Mouse (Mus musculus): Measurements from ENCODE around the gene Tmem150c. TPM values are rescaled to one million over a fixed set of nuclear protein-coding genes. Genes with fewer than 3 reads are reported as not detected.

Gene Tmem150c
- polyA plus RNA-seq, 1 experiment from 2014 or later = 4.9 TPM

DNA sequence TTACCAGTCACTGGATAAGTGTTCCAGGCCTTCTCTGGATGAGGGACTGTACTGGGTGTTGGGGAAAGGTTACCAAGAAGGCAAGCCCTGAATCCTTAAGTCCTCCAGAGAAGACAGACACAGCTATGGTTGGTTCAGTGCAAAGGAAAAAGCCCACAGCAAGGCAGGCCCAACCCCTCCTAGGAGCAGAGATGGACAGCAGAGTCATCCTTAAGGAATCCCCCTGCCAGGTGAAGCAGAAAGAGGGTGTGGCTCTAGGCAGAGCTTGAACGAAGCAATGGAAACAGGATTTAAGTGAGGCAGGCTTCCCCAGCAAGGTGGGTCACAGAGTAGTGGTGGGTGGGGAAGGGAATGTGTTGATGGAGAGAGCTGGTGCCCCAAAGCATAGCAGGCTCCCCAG, 35.1 kb downstream of the Tmem150c start:
- Histone ChIP-seq H3K36me3 (ENCODE audit: control insufficient read depth, insufficient read depth, low read length) (no peaks in the 10 kb centered on the region), H3K4me1 (ENCODE audit: control insufficient read depth, insufficient read depth, low read length) (no peaks in the 10 kb centered on the region), H3K4me2 (replicated peaks; ENCODE audit: low read depth, low read length) (no peak overlapping the region), H3K27ac (ENCODE audit: low read length) (no peak overlapping the region), H3K9ac (replicated peaks; ENCODE audit: low read depth, low read length) (no peak overlapping the region), H3K9me3 (ENCODE audit: control insufficient read depth, low read depth, low read length) (no peaks in the 10 kb centered on the region), H3K4me3 (ENCODE audit: low read depth, low read length) (no peak overlapping the region), H3K27me3 (ENCODE audit: control insufficient read depth, insufficient read depth, low read length) (no peaks in the 10 kb centered on the region)
- WGBS = 51% methylated on average over 1 of the region's 1 CpGs
- no peak for ATAC-seq (ENCODE audit: insufficient number of reproducible peaks, insufficient read depth, low FRiP score, low read depth)

DNA sequence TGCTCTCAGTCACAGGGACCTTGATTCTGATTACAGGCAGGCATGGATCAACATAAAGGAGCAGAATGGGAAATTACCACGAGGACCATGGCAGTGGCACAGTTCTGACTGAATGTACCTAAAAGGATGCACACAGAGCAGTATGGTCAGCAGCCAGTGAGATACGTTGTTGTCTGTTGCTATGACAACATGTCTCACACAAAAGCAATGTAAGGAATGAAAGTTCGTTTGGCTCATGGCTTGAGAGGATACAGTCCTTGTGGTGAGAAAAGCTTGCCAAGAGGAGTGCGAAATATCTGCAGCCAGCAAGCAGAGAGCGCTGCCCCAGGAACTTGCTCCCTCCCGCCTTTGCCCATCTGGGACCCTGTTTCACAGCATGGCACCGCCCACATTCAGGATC, 36.3 kb downstream of the Tmem150c start:
- H3K4me1 ChIP-seq (ENCODE audit: control insufficient read depth, insufficient read depth, low read length) = no peaks in the 10 kb centered on the region
- WGBS = 56% methylated on average over 7 of the region's 7 CpGs
- no peaks in the 10 kb centered on the region for H3K27me3 ChIP-seq (ENCODE audit: control insufficient read depth, insufficient read depth, low read length)
- no peak overlapping the region for H3K9ac ChIP-seq (replicated peaks; ENCODE audit: low read depth, low read length)
- H3K36me3 ChIP-seq (ENCODE audit: control insufficient read depth, insufficient read depth, low read length) = no peaks in the 10 kb centered on the region
- H3K27ac ChIP-seq (ENCODE audit: low read length) = no peak overlapping the region
- H3K4me3 ChIP-seq (ENCODE audit: low read depth, low read length) = no peak overlapping the region
- no peak for ATAC-seq (ENCODE audit: insufficient number of reproducible peaks, insufficient read depth, low FRiP score, low read depth)
- no peaks in the 10 kb centered on the region for H3K9me3 ChIP-seq (ENCODE audit: control insufficient read depth, low read depth, low read length)
- H3K4me2 ChIP-seq (replicated peaks; ENCODE audit: low read depth, low read length) = no peak overlapping the region

DNA sequence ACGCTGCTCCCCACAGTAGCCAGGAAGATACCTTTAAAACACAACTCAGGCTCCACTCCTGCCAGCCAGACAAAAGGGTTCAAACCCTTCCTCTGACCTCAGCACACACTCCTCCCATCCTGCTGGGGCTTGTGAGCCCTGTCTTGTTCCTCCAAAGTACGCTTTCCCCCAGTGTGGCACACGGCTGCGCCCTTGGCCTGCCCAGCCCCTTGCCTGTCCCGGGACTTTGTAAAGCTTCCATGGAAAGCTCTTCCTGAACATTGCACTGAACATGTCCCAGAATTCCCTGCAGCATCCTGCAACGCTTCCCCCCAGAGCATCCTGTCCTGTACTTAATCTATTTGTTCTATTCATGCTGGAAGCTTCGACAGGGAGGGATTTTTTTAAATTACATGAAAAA, 38.4 kb downstream of the Tmem150c start:
- ATAC-seq (ENCODE audit: insufficient number of reproducible peaks, insufficient read depth, low FRiP score, low read depth) = no peak
- H3K9me3 ChIP-seq (ENCODE audit: control insufficient read depth, low read depth, low read length) = no peaks in the 10 kb centered on the region
- H3K4me1 ChIP-seq (ENCODE audit: control insufficient read depth, insufficient read depth, low read length) = no peaks in the 10 kb centered on the region
- no peak overlapping the region for H3K9ac ChIP-seq (replicated peaks; ENCODE audit: low read depth, low read length)
- H3K4me2 ChIP-seq (replicated peaks; ENCODE audit: low read depth, low read length) = peak overlapping the region; percentile 30; the same call in 1 of the 2 replicates
- WGBS = 50% methylated on average over 7 of the region's 7 CpGs
- no peaks in the 10 kb centered on the region for H3K27me3 ChIP-seq (ENCODE audit: control insufficient read depth, insufficient read depth, low read length)
- no peak overlapping the region for H3K4me3 ChIP-seq (ENCODE audit: low read depth, low read length)
- H3K36me3 ChIP-seq (ENCODE audit: control insufficient read depth, insufficient read depth, low read length) = no peaks in the 10 kb centered on the region
- H3K27ac ChIP-seq (ENCODE audit: low read length) = no peak overlapping the region

DNA sequence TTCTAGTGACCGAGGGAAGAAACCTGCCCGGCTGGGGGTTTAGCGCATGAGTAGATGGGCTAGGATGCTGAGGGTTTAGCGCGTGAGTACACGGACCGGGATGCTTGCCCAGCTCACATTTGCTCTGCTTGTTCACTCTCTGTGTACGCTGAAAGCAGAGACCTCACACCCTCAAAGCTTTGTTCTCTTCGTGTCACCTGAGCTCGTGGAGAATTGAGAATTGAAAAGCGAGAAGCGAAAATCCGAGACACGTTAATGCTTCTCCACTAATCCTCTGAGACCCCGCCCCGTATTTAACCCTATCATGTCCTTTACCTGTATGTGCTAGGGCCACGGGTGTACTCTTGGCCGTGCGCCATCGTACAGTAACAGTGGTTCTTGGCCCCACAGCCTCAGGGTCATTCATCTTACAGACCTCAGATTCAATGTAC, 38.9 kb downstream of the Tmem150c start:
- no peaks in the 10 kb centered on the region for H3K9me3 ChIP-seq (ENCODE audit: control insufficient read depth, low read depth, low read length)
- peak overlapping the region; percentile 30 for H3K4me2 ChIP-seq (replicated peaks; ENCODE audit: low read depth, low read length)

DNA sequence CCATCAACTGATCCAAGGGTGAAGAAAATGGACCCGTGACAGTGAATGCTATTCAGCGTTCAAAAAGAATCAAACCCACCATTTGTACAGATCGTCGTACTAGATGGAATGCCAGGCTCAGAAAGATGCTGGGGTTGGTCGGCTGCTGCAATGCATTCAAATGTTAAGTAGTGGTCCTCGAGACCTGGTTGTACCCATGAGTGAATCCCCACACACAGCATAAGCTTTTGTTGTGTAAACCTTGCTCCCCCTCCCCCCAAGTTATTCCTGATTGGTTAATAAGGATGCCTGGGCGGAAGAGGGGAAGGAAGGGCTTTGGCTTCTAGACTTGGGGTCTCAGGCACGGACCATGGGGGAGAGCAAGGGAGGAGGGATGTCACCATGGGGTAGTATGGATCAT, 40.3 kb downstream of the Tmem150c start:
- no peak overlapping the region for H3K27ac ChIP-seq (ENCODE audit: low read length)
- H3K27me3 ChIP-seq (ENCODE audit: control insufficient read depth, insufficient read depth, low read length) = no peaks in the 10 kb centered on the region
- no peaks in the 10 kb centered on the region for H3K9me3 ChIP-seq (ENCODE audit: control insufficient read depth, low read depth, low read length)
- no peak overlapping the region for H3K4me2 ChIP-seq (replicated peaks; ENCODE audit: low read depth, low read length)
- H3K4me1 ChIP-seq (ENCODE audit: control insufficient read depth, insufficient read depth, low read length) = no peaks in the 10 kb centered on the region
- 66% methylated on average over 8 of the region's 8 CpGs for WGBS
- no peak overlapping the region for H3K4me3 ChIP-seq (ENCODE audit: low read depth, low read length)
- ATAC-seq (ENCODE audit: insufficient number of reproducible peaks, insufficient read depth, low FRiP score, low read depth) = no peak
- no peaks in the 10 kb centered on the region for H3K36me3 ChIP-seq (ENCODE audit: control insufficient read depth, insufficient read depth, low read length)
- no peak overlapping the region for H3K9ac ChIP-seq (replicated peaks; ENCODE audit: low read depth, low read length)

More for the DNA sequence above, 38.9 kb downstream of the Tmem150c start:
- Histone ChIP-seq H3K36me3 (ENCODE audit: control insufficient read depth, insufficient read depth, low read length) (no peaks in the 10 kb centered on the region), H3K27ac (ENCODE audit: low read length) (no peak overlapping the region), H3K4me3 (ENCODE audit: low read depth, low read length) (no peak overlapping the region), H3K27me3 (ENCODE audit: control insufficient read depth, insufficient read depth, low read length) (no peaks in the 10 kb centered on the region), H3K9ac (replicated peaks; ENCODE audit: low read depth, low read length) (no peak overlapping the region), H3K4me1 (ENCODE audit: control insufficient read depth, insufficient read depth, low read length) (no peaks in the 10 kb centered on the region)
- no peak for ATAC-seq (ENCODE audit: insufficient number of reproducible peaks, insufficient read depth, low FRiP score, low read depth)
- WGBS = 4% methylated on average over 20 of the region's 20 CpGs

DNA sequence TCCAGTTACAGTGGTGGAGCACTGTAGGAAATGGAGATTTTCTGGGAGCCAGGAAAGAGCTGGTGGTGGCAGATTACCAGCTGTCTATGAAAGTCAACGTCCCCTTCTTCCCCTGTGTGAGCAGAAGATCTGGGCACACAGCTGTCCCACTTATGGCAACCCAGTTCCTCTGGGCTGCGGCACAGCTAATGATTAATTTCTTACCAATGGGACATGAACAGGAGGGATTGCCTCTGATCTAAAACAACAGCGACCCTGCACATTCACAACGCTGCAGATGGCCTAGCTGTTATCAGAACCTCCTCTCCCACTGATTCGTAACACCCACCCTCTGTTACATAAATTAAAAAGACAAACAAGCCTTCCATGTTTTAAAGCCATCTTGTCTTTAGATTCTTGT, 46.2 kb downstream of the Tmem150c start:
- Histone ChIP-seq H3K27me3 (ENCODE audit: control insufficient read depth, insufficient read depth, low read length) (no peaks in the 10 kb centered on the region), H3K9me3 (ENCODE audit: control insufficient read depth, low read depth, low read length) (no peaks in the 10 kb centered on the region), H3K4me2 (replicated peaks; ENCODE audit: low read depth, low read length) (no peak overlapping the region), H3K36me3 (ENCODE audit: control insufficient read depth, insufficient read depth, low read length) (no peaks in the 10 kb centered on the region), H3K4me3 (ENCODE audit: low read depth, low read length) (no peak overlapping the region), H3K27ac (ENCODE audit: low read length) (no peak overlapping the region), H3K4me1 (ENCODE audit: control insufficient read depth, insufficient read depth, low read length) (no peaks in the 10 kb centered on the region), H3K9ac (replicated peaks; ENCODE audit: low read depth, low read length) (no peak overlapping the region)
- 48% methylated on average over 5 of the region's 5 CpGs for WGBS
- ATAC-seq (ENCODE audit: insufficient number of reproducible peaks, insufficient read depth, low FRiP score, low read depth) = no peak

DNA sequence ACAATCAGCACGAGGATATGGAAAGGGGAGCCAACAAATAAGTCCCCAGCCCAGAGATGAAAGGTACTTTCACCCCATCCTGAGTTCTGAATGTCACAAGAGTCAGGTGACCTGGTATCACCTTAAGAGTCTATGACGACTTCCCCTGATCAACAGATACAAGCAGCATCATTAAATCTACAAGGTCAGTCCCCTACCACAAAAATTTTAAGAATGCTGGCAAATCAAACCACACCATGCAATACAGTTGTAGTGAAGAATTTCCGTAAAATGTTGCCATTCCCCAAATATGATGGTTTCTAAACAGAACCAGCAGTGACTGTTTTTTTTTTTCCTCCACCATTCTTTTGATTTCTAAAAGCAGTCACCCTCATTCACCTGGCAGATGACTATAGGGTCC, 49.0 kb downstream of the Tmem150c start:
- Histone ChIP-seq H3K27ac (ENCODE audit: low read length) (no peak overlapping the region), H3K9ac (replicated peaks; ENCODE audit: low read depth, low read length) (no peak overlapping the region), H3K4me1 (ENCODE audit: control insufficient read depth, insufficient read depth, low read length) (no peaks in the 10 kb centered on the region), H3K36me3 (ENCODE audit: control insufficient read depth, insufficient read depth, low read length) (no peaks in the 10 kb centered on the region), H3K4me2 (replicated peaks; ENCODE audit: low read depth, low read length) (no peak overlapping the region), H3K27me3 (ENCODE audit: control insufficient read depth, insufficient read depth, low read length) (no peaks in the 10 kb centered on the region), H3K4me3 (ENCODE audit: low read depth, low read length) (no peak overlapping the region), H3K9me3 (ENCODE audit: control insufficient read depth, low read depth, low read length) (no peaks in the 10 kb centered on the region)
- 74% methylated on average over 3 of the region's 3 CpGs for WGBS
- ATAC-seq (ENCODE audit: insufficient number of reproducible peaks, insufficient read depth, low FRiP score, low read depth) = no peak

DNA sequence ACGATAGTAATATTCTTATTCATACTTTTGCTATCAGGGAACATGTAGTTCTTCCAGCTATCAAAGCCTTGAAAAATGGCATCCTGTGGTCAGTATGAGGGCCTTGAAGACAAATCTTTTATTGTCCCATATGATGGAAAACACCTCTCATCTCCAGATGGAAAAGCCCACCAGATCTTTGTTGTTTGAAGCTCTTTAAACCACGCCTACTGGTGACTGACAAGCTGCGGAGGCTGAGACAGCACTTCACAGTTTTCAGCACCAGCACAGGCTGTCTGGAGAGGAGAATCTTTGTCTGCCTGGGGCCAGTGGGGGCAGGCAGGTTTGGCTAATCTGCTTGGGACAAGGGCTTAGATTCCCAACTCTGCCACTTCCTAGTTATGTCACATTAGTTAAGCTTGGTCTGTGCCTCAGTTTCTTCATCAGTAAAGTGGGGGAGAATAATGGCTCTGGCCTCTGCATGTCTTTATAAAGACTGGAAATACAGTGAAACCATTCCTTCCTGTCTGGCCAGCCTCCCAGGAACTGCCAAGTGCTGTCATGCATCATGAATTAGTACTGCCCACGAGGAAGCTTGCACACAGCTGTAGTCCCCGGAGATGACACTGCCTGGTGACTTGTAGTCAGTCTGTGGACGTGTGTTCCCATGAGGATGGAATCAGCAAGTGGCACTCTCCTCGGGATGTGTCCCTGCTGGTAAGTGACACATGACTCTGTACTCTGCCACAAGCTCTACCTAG, 49.9 kb downstream of the Tmem150c start:
- H3K9me3 ChIP-seq (ENCODE audit: control insufficient read depth, low read depth, low read length) = no peaks in the 10 kb centered on the region
- H3K4me2 ChIP-seq (replicated peaks; ENCODE audit: low read depth, low read length) = no peak overlapping the region
- H3K27me3 ChIP-seq (ENCODE audit: control insufficient read depth, insufficient read depth, low read length) = no peaks in the 10 kb centered on the region
- no peak overlapping the region for H3K27ac ChIP-seq (ENCODE audit: low read length)
- H3K4me3 ChIP-seq (ENCODE audit: low read depth, low read length) = no peak overlapping the region
- no peak for ATAC-seq (ENCODE audit: insufficient number of reproducible peaks, insufficient read depth, low FRiP score, low read depth)
- H3K4me1 ChIP-seq (ENCODE audit: control insufficient read depth, insufficient read depth, low read length) = no peaks in the 10 kb centered on the region
- no peak overlapping the region for H3K9ac ChIP-seq (replicated peaks; ENCODE audit: low read depth, low read length)
- WGBS = 52% methylated on average over 7 of the region's 7 CpGs
- H3K36me3 ChIP-seq (ENCODE audit: control insufficient read depth, insufficient read depth, low read length) = no peaks in the 10 kb centered on the region

DNA sequence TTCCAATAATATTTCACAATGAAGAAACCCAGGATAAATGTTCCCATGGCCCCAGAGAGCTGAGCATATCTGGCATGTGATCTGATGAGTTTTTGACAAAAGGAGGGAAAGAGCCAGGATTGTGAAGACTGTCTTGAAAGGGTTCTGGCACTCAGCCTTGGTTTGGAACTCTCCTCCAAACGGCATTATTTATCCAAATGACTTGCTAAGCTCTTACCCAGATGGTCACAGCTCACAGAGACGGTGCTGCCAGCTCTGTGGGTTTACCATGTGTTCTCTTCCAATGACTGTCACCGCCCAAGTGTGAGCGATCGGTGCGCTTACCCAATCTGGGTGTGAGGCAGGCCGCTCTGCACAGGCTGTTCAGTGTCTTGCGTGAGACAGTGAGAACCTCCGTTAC, 50.7 kb downstream of the Tmem150c start:
- Histone ChIP-seq H3K9me3 (ENCODE audit: control insufficient read depth, low read depth, low read length) (no peaks in the 10 kb centered on the region), H3K4me2 (replicated peaks; ENCODE audit: low read depth, low read length) (no peak overlapping the region), H3K36me3 (ENCODE audit: control insufficient read depth, insufficient read depth, low read length) (no peaks in the 10 kb centered on the region), H3K9ac (replicated peaks; ENCODE audit: low read depth, low read length) (no peak overlapping the region), H3K27me3 (ENCODE audit: control insufficient read depth, insufficient read depth, low read length) (no peaks in the 10 kb centered on the region), H3K4me3 (ENCODE audit: low read depth, low read length) (no peak overlapping the region), H3K27ac (ENCODE audit: low read length) (peak overlapping the region; percentile 11; the same call in 1 of the 2 replicates), H3K4me1 (ENCODE audit: control insufficient read depth, insufficient read depth, low read length) (no peaks in the 10 kb centered on the region)
- no peak for ATAC-seq (ENCODE audit: insufficient number of reproducible peaks, insufficient read depth, low FRiP score, low read depth)
- WGBS = 73% methylated on average over 9 of the region's 9 CpGs
